Mouse (Mus musculus) macrophage (primary cell): ENCODE data around the gene Vangl1. TPM values are rescaled to one million over a fixed set of nuclear protein-coding genes. Genes with fewer than 3 reads are reported as not detected.

ENCODE experiments used
- H3K27ac ChIP-seq: fragments of 350-480 bp; formaldehyde crosslinking; 2 replicates; pipeline ENCODE4 v1.9.0; 2021
- H3K36me3 ChIP-seq: fragments of 350-480 bp; formaldehyde crosslinking; 2 replicates; pipeline ENCODE4 v1.9.0; 2021; ENCODE audit errors: inconsistent target
- H3K4me3 ChIP-seq: fragments of 350-480 bp; formaldehyde crosslinking; 2 replicates; pipeline ENCODE4 v1.9.0; 2021; ENCODE audit errors: inconsistent target
- H3K79me2 ChIP-seq: fragments of 350-480 bp; formaldehyde crosslinking; 2 replicates; pipeline ENCODE4 v1.9.0; 2021; ENCODE audit errors: inconsistent target
- WGBS: methylation state at CpG from one replicate; pipeline ENCODE4 v1.1.7; 2026; ENCODE audit warnings: inconsistent platforms; ENCODE audit not compliant: missing documents; 5-methylcytosine and 5-hydroxymethylcytosine counted together
- polyA plus RNA-seq: library from polyadenylated mRNA; stranded (reverse); fragments of 250-400 nt; gene quantifications from 3 replicates; pipeline ENCODE4 v1.2.4, GENCODE M21; 2018; ENCODE audit warnings: inconsistent platforms
- total RNA-seq, 78 experiments: library from RNA; depleted of rRNA; stranded (reverse); fragments of 250-400 nt; gene quantifications; 1 replicate in 9 of 78; 2 replicates in 24 of 78; 3 replicates in 43 of 78; 4 replicates in 2 of 78; pipeline ENCODE4 v1.2.4; 2018; ENCODE audit warnings: inconsistent platforms in 56 of 78

Vangl1 gene
- total RNA-seq (2018; cell fraction: chromatin; rRNA removed), result 1 to 10 TPM in 5 of 26 experiments, under 1 TPM in 10, not detected in 11; 0.12 to 3.4 (median 0.52) TPM
- total RNA-seq (2018; cell fraction: cytosol; rRNA removed), result under 1 TPM; 0.10 to 0.80 (median 0.32) TPM
- total RNA-seq (2018; cell fraction: nucleus; rRNA removed), result 1 to 10 TPM in 3 of 26 experiments, under 1 TPM in 18, not detected in 5; 0.08 to 3.2 (median 0.35) TPM
- 0.09 to 1.6 TPM (median 0.65 TPM) in 3 replicates for polyA plus RNA-seq

- Histone ChIP-seq H3K4me3 (no peak within 1 kb of the TSS), H3K27ac (no peak within 1 kb of the TSS), H3K36me3 (no peaks in the 10 kb centered on the region), H3K79me2 (no peaks in the 10 kb centered on the region)
- WGBS, result under 1% methylated on average over 91 of the region's 95 CpGs
Observed at GRCm38 (mm10) chr3:102203781-102204721, at the start of gene Vangl1. Vangl1 (minus strand) TSS chr3:102204693.

GRCm38 (mm10) chr3:102253554-102253953 is 49.1 kb upstream of the Vangl1 start:
- Histone ChIP-seq H3K36me3 (no peaks in the 10 kb centered on the region), H3K4me3 (no peak overlapping the region), H3K79me2 (no peaks in the 10 kb centered on the region), H3K27ac (no peak overlapping the region)
- 77% methylated on average over 4 of the region's 4 CpGs for WGBS

- H3K79me2 ChIP-seq, result no peaks in the 10 kb centered on the region
- H3K4me3 ChIP-seq, result no peak overlapping the region
- 78% methylated on average over 3 of the region's 3 CpGs for WGBS
- H3K27ac ChIP-seq, result no peak overlapping the region
- H3K36me3 ChIP-seq, result no peaks in the 10 kb centered on the region
Observed at GRCm38 (mm10) chr3:102252927-102253326, 48.4 kb upstream of the Vangl1 start.

GRCm38 (mm10) chr3:102250873-102251272 is 46.4 kb upstream of the Vangl1 start:
- no peaks in the 10 kb centered on the region for H3K36me3 ChIP-seq
- no peaks in the 10 kb centered on the region for H3K79me2 ChIP-seq
- no peak overlapping the region for H3K27ac ChIP-seq
- 90% methylated on average over 3 of the region's 3 CpGs for WGBS
- no peak overlapping the region for H3K4me3 ChIP-seq

- no peak overlapping the region for H3K4me3 ChIP-seq
- H3K36me3 ChIP-seq, result no peaks in the 10 kb centered on the region
- no peaks in the 10 kb centered on the region for H3K79me2 ChIP-seq
- WGBS, result 55% methylated on average over 9 of the region's 9 CpGs
- no peak overlapping the region for H3K27ac ChIP-seq
Observed at GRCm38 (mm10) chr3:102249401-102249991, 45.0 kb upstream of the Vangl1 start.

GRCm38 (mm10) chr3:102244601-102245000 is 40.1 kb upstream of the Vangl1 start:
- H3K79me2 ChIP-seq, result no peaks in the 10 kb centered on the region
- H3K4me3 ChIP-seq, result no peak overlapping the region
- no peaks in the 10 kb centered on the region for H3K36me3 ChIP-seq
- H3K27ac ChIP-seq, result no peak overlapping the region
- WGBS, result 84% methylated on average over 3 of the region's 3 CpGs

- 49% methylated on average over 5 of the region's 5 CpGs for WGBS
- H3K27ac ChIP-seq, result no peak overlapping the region
- no peaks in the 10 kb centered on the region for H3K79me2 ChIP-seq
- H3K36me3 ChIP-seq, result no peaks in the 10 kb centered on the region
- no peak overlapping the region for H3K4me3 ChIP-seq
Observed at GRCm38 (mm10) chr3:102242854-102243253, 38.4 kb upstream of the Vangl1 start.

GRCm38 (mm10) chr3:102231418-102232134 is 27.1 kb upstream of the Vangl1 start:
- no peak overlapping the region for H3K27ac ChIP-seq
- no peaks in the 10 kb centered on the region for H3K36me3 ChIP-seq
- H3K4me3 ChIP-seq, result no peak overlapping the region
- H3K79me2 ChIP-seq, result no peaks in the 10 kb centered on the region
- WGBS, result 95% methylated on average over 9 of the region's 9 CpGs

GRCm38 (mm10) chr3:102222756-102223155 is 18.3 kb upstream of the Vangl1 start:
- WGBS, result 88% methylated on average over 8 of the region's 8 CpGs
- Histone ChIP-seq H3K79me2 (no peaks in the 10 kb centered on the region), H3K4me3 (no peak overlapping the region), H3K36me3 (no peaks in the 10 kb centered on the region), H3K27ac (no peak overlapping the region)

- WGBS, result 88% methylated on average over 2 of the region's 2 CpGs
- Histone ChIP-seq H3K4me3 (no peak overlapping the region), H3K36me3 (no peaks in the 10 kb centered on the region), H3K27ac (no peak overlapping the region), H3K79me2 (no peaks in the 10 kb centered on the region)
Observed at GRCm38 (mm10) chr3:102218301-102218700, 13.8 kb upstream of the Vangl1 start.

- WGBS, result 82% methylated on average over 4 of the region's 4 CpGs
- H3K4me3 ChIP-seq, result no peak overlapping the region
- H3K36me3 ChIP-seq, result no peaks in the 10 kb centered on the region
- no peak overlapping the region for H3K27ac ChIP-seq
- no peaks in the 10 kb centered on the region for H3K79me2 ChIP-seq
Observed at GRCm38 (mm10) chr3:102214736-102215135, 10.2 kb upstream of the Vangl1 start.

- H3K79me2 ChIP-seq, result no peaks in the 10 kb centered on the region
- no peak overlapping the region for H3K27ac ChIP-seq
- no peaks in the 10 kb centered on the region for H3K36me3 ChIP-seq
- WGBS, result 69% methylated on average over 4 of the region's 4 CpGs
- H3K4me3 ChIP-seq, result no peak overlapping the region
Observed at GRCm38 (mm10) chr3:102214299-102214698, 9.8 kb upstream of the Vangl1 start.

- H3K79me2 ChIP-seq, result no peaks in the 10 kb centered on the region
- no peaks in the 10 kb centered on the region for H3K36me3 ChIP-seq
- 79% methylated on average over 6 of the region's 6 CpGs for WGBS
- H3K27ac ChIP-seq, result no peak overlapping the region
- no peak overlapping the region for H3K4me3 ChIP-seq
Observed at GRCm38 (mm10) chr3:102212896-102213295, 8.4 kb upstream of the Vangl1 start.

- H3K79me2 ChIP-seq, result no peaks in the 10 kb centered on the region
- no peak overlapping the region for H3K27ac ChIP-seq
Observed at GRCm38 (mm10) chr3:102212336-102212735, 7.8 kb upstream of the Vangl1 start.

More at GRCm38 (mm10) chr3:102212336-102212735, 7.8 kb upstream of the Vangl1 start:
- Histone ChIP-seq H3K36me3 (no peaks in the 10 kb centered on the region), H3K4me3 (no peak overlapping the region)
- 97% methylated on average over 15 of the region's 15 CpGs for WGBS
